Mouse (Mus musculus) liver (tissue): ENCODE measurements around the gene Pimreg.

Experiments used
- DNase-seq: peaks from one replicate; pipeline ENCODE4 v3.0.0-alpha.2; 2020; ENCODE audit warnings: mixed read lengths

The Pimreg gene

DNA sequence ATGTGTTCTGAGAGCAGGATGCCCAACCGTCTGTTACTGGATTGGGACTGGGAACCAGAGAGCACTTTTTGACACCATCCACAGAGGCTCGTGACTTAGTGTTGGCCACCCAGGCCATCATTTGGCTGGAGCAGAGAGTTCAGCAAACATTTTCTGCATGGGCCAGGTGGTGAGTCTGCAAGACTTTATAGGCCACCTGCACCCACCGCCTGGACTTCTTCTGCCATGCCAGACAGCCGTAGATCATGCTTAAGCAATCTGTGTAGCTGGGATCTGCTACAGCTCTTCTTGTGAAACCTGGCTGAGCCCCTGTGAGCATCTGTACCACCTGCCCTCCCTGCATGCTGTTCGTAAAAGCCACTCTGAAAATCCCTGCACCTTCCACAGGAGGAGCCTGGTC is 25.5 kb downstream of the Pimreg start:
- no peak for DNase-seq

DNA sequence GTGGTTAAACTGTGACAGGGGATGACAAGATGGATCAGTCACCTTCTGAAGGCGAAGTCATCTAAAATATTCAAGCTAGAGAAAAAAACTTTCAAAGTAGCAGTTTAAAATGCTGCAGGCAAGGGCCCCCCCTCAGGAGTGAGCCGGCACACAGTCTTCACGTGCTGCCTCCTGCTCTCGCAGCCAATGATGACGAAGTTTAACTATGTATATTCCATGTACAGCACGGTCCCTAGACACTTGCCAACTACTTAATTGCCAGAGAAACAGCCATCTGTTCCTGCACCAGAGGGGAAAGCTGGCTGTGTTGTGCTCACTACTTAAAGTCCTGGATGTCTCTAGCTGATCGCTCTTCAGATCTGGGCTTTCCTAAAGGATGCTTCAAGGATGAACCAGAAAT is 26.2 kb downstream of the Pimreg start:
- DNase-seq: no peak

DNA sequence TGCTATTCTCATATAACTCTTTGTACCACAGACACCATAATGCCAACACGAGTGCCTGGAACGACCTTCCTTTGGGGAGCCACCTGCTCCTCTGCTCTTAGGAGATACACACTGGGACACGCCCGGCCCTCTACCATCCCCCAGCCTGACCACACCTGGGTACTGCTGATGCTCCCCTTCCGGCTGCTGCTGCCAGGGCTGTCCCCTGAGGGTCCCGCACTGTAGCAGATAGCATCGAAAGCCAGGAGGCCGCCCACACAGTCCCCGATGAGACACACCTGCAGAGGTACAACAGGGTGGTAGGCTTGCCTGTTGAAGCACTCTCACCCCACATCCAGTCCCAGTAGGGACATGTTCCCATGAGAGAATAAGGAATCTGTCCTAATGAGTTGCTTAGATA is 28.9 kb downstream of the Pimreg start:
- no peak for DNase-seq

DNA sequence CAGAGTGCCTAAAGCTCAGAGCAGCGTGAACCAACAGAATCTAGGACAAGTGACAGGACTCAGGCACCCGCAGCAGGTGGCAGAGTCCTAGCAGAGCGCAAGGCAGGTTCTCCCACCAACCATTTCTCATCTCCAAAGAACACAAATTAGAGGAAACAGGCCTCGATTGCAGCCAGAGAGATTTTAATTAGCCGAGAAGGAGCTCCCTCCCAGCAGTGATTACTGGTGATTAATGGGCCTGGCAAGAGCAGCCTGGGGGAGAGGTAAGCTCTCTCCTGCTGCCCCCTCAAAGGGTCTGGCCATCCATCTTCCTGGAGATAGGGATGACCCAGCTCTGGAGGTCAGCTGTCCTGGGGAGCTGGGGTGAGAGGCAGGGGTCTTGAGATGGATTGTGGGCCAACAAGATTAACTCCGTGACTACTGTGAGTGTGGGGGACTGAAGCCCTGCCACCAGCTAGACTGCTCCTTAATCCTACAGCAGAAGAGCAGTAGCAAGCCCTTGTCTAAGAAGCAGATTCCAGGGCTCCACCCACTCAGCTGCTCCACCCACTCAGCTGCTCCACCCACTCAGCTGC is 30.6 kb downstream of the Pimreg start:
- no peak for DNase-seq

DNA sequence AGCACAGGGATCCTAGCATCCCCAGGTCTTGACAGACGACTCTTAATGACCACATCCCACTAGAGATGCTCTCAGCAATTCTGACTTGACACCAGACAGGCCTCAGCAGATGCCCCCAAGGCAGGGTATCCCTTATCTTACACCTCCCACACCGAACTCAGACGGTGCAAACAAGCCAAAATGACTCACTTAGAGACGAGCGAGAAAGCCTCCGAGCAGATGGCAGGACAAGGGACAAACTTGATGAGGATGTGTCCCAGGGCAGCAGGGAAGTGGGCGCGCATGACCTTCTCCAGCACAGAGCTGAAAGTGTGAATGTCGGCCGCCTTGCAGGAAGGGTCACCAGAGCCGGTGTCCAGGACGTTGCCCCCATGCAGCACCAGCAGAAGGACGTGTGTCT is 32.4 kb downstream of the Pimreg start:
- DNase-seq: no peak

DNA sequence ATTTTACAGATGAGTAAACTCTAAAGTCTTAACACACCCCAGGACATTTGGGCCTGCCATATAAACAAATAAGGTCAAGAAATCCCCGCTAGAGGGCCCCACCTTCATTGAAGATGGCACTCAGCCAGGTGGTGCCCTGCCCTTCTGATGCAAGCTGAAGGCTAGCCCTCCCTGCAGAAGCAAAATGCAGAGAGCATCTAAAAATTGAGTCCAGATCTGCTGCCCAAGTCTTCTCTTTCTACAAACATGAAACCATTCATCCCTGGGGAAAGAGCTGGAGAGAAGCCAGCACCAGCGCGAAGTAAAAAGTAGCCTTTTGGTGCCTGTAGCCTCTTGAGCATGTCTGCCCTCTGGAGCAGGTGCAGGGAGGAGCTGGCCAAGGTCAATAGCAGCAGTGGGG is 36.2 kb downstream of the Pimreg start:
- DNase-seq: no peak

DNA sequence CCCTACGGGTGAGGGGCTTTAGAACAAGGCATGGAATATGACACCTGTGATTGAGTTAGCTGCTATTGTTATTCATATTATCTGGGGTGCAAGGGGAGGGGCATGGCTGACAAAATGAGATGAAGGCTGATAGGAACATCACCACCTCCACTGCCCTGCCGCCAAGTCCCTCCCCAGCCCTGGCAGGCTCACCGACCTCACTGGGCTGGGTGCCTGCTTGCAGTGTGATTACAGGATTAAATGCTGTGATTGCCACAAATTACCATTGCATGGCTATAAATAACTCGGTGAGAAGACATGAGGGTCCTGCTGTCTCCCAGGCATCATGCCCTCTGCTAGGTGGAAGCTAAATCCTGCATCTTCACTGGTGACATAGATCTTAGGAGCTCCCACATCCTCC is 36.8 kb downstream of the Pimreg start:
- DNase-seq: no peak

DNA sequence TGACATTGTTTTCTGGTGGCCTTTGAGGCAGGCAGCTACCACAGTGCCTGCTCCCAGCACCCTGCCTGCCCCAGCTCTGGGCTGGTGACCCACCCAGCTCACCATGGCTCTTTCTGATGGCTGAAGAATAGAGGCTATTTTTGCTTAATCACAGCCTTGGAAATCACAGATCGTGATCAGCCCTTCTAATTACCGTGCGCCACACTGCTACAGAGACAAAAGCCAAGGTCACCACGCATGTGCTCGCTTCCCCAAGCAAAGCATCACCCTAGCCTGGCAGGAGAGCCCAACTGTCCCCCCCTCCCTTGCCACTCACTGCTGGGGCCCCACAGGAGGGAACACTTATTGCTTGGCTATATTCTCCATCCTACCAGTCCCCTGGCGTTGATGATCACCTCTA is 38.6 kb downstream of the Pimreg start:
- DNase-seq: no peak

DNA sequence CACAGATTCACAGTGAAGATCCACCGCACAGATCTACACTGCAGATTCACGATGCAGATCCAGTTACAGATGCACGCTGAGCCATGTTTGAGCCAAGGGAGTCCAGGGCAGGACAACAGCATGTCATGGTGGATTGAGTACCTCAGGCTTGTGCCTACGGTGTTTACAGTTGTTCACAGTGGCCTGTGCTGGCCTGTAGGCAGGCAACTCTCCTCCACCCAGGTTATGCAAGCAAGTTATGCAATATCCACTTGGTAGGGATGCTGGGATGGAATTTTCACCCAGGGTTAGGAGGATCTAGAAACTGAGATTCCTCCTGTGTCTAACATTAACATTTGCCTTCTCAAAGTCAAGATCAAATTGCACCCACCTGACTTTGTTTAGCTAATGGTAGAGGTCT is 40.8 kb downstream of the Pimreg start:
- peak; percentile 14 for DNase-seq

DNA sequence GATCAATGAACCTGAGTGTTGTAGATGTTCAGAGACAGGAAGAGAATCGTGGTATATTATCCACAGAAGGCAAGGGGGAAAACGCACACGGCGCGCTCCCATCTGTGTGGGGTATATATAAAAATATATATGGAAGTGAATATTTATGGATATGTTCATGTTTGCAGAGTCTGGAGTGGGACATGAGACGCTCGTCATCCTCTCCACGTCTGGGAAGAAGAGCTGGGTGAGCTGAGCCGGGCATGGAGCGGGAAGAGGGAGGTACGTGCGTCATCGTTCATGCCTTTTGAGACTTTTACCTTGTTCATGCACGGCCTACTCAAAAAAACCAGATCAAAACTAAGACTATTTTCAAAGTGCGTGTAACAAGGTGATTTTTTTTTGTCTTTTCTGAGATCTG is 42.5 kb downstream of the Pimreg start:
- DNase-seq: no peak

DNA sequence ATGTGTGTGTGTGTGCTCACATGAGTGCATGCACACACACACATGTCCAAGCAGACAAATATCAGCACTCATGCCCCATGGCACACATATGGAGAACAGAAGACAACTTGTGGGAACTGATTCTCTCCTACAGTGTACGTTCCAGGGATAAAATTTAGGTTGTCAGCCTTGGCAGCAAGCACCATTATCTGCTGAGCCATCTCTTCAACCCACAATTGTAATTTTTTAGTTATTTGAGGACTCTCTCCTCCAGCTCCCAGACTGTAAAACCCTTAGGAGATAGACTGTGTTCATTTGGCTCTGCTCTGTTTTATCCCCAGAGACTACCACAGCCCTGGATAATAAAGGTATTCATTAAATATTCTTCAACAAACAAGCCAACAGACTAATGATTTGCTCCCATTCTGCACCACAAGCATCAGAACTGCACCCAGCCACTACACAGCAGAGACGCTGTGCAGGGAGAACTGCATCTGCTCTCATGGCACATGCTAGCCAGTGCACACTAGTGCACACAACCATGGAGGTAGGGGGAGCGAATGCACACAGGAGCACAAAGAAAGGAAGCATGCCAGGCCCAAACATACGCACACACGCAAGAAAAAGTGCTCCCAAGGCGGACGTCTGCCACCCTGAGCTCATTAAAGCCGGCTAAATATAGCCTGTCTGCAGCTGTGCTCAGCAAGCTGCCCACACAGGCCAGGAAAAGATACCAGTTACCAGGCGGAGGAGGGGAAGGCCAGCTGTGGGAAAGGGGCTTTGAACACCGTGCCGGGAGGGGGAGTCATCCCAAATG is 44.6 kb downstream of the Pimreg start:
- no peak for DNase-seq

DNA sequence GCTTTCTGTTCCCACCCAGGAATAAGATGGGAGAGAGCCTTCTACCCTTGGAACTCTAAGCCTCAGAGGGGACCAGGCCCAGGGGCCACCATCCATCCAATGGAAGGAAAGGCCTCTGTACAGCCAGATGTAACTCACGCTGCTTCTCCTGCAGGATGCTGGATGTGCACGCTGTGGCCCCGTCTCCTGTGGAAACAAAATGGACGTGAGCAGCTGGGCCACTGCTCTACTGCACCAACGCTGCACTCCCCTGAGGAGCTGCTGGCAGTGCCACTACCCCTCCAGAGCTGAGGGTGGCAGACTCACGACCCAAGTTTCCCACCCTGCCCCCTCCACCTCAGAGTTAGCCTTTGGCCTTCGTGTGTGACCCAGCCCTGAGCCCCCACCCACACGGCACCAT is 50.6 kb downstream of the Pimreg start:
- no peak for DNase-seq

DNA sequence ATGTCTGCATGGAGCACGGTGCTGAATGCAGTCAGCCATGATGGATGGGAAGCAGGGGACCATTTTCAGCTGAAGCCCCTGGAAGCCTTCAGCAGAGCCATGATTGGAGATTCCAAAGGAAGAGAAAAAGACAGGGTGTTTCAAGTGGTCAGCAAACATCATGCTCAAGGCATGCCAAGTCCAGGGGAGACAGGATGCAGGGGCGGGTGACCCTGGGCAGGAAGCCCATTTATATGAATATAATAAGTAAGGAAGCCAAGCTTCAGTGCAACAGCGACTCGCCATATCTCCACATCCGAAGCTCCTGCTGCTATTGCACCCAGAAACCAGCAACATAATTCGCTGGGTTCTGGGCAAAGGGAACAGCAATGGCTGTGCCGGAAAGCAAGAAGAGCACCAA is 52.6 kb downstream of the Pimreg start:
- no peak for DNase-seq

DNA sequence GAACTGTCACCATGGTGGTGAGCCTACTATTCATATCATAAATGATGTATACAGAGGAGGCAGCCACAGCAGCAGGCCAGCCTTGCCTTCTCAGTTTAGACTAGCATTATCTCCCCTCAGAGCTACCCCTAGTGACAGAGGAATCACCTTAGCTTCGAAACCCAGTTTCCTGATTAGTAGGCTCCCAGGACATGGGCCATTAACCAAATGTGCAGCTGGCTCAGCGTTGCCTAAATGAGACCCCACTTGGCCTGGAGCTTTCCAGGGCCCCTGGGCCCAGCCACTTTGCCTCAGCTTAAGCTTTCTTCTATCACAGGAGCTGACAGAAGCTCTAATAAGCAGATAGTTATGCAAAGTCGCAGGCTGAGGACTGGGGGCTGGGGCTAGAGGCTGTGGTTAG is 54.2 kb downstream of the Pimreg start:
- no peak for DNase-seq
